Mouse (Mus musculus): ENCODE data around the gene C1s2.
"Not testable (repeated sequence)": the region's sequence is repeated elsewhere in the genome, so short reads cannot be mapped to it uniquely, and the experiment has no call there.

Gene C1s2

DNA sequence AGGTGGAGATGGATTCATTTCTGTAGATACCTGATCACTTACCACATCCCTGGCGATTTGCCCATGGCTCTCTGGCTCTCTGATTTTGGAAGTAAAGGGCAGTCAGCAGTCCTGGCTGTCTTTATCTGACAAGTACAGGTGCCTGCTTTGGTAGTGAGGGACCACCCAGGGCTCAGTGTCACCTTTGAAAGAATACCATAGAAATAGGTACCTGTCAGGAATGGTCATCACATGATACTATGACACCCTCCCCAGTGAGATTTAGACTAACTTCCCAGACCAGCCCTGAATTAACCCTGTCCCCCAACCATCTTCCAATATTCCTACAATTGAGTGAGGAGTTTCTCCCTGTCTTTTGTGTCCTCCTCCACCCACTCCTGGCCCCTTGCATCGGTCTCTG is at the start of gene C1s2:
C1s2 (minus strand) TSS at position 101 of the 400 bp plus-strand sequence.
- not testable (repeated sequence) for DNase-seq (ENCODE audit: low read depth, low spot score)

GRCm38 (mm10) chr6:124683591-124684417 is 47.9 kb upstream of the C1s2 start:
- DNase-seq (ENCODE audit: low read depth, low spot score): no peak

GRCm38 (mm10) chr6:124682291-124682690 is 46.4 kb upstream of the C1s2 start:
- not testable (repeated sequence) for DNase-seq (ENCODE audit: low read depth, low spot score)

- no peak for DNase-seq (ENCODE audit: low read depth, low spot score)
Measured at GRCm38 (mm10) chr6:124679486-124679885, 43.6 kb upstream of the C1s2 start.

GRCm38 (mm10) chr6:124678769-124679168 is 42.9 kb upstream of the C1s2 start:
- DNase-seq (ENCODE audit: low read depth, low spot score): no peak

DNA sequence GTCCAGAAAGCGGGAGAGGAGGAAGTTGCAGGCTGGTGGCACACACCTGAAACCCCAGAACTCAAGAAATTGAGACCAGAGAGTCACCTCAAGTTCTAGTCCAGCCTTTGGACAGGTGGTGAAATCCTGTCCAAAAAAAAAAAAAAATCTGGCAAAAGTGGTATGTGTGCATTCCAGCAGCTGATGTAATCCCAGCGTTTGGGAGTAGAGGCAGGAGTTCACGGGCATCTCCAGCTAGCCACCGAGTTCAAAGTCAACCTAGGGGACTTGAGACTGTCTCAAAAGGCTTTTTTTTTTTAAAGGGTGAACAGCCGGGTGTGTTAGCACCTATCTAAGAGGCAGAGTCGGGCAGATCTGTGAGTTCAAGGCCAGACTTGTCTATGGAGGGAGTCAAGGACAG is 40.3 kb upstream of the C1s2 start:
- DNase-seq (ENCODE audit: low read depth, low spot score): no peak

- no peak for DNase-seq (ENCODE audit: low read depth, low spot score)
Measured at GRCm38 (mm10) chr6:124674591-124674990, 38.7 kb upstream of the C1s2 start.

GRCm38 (mm10) chr6:124673619-124674018 is 37.7 kb upstream of the C1s2 start:
- DNase-seq (ENCODE audit: low read depth, low spot score): no peak

- DNase-seq (ENCODE audit: low read depth, low spot score): no peak
Measured at GRCm38 (mm10) chr6:124672100-124672499, 36.2 kb upstream of the C1s2 start.

DNA sequence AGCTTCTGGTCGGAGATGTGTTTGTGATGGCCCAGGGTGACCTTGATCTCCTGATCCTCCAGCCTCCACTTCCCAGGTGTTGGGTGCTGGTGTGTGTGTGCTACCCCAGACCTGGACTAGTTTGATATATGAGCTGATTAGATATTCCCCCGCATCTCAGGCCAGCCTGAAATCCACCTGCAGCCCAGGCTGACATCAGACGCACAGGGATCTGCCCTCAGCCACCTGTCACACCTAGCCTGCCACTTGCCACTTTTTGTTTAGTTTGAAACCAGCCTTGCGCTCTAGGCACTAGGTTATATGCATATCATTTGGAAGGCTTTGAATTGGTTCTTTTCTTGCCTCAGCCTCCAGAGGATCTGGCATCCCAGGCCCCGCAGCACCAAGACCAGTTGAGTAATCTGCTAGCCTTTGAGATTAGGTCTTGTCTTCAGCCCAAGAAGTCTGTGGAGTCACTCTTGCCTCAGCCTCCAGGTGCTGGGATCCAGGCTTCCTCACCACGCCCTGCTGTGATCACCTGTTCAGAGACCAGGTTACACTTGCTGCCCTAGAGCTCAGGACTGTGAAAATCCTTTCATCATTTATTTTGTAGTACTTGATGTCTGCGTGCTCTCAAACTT is 34.5 kb upstream of the C1s2 start:
- no peak for DNase-seq (ENCODE audit: low read depth, low spot score)

GRCm38 (mm10) chr6:124669234-124669859 is 33.5 kb upstream of the C1s2 start:
- DNase-seq (ENCODE audit: low read depth, low spot score): no peak

DNA sequence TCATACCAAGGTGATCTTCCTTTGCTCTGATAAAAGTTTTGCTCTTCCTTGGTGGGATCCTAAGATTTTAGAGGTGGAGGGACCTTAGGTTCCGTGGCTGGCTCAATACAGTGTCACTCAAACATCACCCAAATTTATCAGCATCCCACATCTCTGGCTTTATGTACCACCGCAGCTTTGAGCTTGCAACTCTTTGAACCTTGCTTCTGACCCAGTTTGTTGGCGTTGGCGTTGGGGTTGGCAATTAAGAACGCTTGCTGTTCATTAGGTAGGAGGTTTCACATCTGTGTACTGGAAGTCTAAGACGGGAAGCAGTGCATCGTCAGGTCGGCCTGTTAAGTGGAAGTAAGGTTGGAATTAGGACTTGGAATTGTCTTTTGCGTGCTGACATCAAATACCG is 29.1 kb upstream of the C1s2 start:
- DNase-seq (ENCODE audit: low read depth, low spot score): no peak

DNA sequence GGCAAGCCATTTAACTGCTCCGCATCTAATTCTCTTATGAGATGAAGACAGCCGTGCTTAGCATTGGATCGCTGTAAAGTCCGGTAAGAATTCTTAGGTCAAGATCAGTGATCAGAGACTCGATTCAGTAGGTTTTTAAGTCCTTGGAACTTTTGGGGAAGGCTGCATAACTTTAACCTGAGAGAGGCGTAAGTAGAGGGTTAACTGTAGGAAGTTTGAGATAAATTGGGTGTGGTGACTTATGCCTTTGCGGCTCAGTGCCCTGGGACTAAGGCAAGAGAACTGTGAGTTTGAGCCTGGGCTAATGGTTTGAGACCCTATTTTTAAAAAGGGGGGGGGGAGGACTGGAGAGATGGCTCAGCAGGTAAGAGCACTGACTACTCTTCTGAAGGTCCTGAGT is 28.4 kb upstream of the C1s2 start:
- DNase-seq (ENCODE audit: low read depth, low spot score): no peak

- DNase-seq (ENCODE audit: low read depth, low spot score): no peak
Measured at GRCm38 (mm10) chr6:124663424-124663795, 27.5 kb upstream of the C1s2 start.

DNA sequence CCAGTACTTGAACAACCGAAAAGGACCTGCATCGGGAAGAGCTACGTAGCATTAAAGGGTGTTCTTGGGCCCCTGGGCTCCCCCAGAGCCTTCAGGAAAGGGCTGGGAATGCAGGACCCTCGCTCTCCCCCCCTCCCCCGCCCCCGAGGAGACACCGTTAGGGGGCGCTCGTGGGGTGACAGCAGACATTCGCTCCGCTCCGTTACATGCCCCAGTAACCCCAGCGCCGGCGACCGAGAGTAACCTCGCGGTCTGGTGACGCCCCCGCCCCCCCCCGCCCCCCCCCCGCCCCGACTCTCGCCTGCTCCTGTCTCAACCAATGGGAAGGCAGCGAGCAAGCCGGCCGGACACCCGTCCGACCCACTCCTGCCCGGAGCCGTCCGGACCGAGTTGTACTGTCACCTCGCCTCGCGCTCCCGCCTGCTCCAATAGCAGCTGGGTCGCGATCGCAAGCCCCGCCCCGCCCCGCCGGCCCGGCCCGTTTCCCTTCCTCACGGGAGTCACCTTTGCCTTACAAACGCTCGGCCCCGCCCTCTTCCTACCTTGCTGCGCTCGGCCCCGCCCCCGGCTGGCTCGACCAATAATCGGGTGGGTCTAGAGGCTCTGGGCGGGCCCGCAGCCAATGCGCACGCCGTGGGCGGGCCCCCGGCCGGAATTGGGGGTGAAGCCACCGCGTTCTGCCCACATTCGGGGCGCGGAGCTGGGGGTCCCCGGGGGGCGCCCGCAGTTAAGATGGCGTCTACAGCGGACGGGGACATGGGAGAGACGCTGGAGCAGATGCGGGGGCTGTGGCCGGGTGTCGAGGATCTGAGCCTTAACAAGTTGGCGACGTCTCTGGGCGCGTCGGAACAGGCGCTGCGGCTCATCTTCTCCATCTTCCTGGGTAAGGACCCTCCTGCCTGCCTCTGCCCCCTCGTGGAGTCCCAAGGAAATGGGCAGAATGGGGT is 26.9 kb upstream of the C1s2 start, which contains the start of gene Lpcat3:
Lpcat3 (plus strand) TSS at position 551 of the 947 bp plus-strand sequence.
- DNase-seq (ENCODE audit: low read depth, low spot score): peak; percentile 94

- DNase-seq (ENCODE audit: low read depth, low spot score): no peak
Measured at GRCm38 (mm10) chr6:124661995-124662394, 26.1 kb upstream of the C1s2 start.

DNA sequence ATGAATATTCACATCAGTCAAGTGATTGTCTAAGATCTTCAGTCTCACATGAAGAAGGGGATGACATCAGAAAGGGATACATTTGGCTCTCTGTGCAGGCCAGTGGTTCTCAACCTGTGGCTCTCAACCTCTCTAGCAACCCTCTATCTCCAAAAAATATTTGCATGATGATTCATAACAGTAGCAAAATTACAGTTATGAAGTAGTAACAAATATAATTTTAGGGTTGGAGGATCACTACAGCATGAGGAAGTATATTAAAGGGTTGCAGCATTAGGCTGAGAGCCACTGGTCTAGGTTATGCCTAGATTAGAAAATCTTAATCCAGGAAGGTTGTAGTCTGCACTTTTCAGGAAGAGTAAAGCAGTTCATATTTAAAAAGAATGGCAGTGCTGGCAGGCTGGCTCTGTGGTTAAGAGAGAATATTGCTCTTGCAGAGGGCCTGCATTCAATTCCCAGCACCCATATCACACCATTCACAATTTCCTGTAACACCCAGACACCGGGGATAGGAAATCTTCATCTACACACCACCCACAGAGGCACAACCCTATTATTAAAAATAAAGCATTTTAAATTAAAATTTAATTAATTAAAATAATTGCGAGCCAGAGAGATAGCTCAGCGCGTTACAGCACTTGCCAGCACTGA is 25.4 kb upstream of the C1s2 start:
- DNase-seq (ENCODE audit: low read depth, low spot score): no peak

- no peak for DNase-seq (ENCODE audit: low read depth, low spot score)
Measured at GRCm38 (mm10) chr6:124658067-124658466, 22.2 kb upstream of the C1s2 start.

GRCm38 (mm10) chr6:124655893-124656292 is 20.0 kb upstream of the C1s2 start:
- no peak for DNase-seq (ENCODE audit: low read depth, low spot score)

- DNase-seq (ENCODE audit: low read depth, low spot score): no peak
Measured at GRCm38 (mm10) chr6:124646394-124646793, 10.5 kb upstream of the C1s2 start.

DNA sequence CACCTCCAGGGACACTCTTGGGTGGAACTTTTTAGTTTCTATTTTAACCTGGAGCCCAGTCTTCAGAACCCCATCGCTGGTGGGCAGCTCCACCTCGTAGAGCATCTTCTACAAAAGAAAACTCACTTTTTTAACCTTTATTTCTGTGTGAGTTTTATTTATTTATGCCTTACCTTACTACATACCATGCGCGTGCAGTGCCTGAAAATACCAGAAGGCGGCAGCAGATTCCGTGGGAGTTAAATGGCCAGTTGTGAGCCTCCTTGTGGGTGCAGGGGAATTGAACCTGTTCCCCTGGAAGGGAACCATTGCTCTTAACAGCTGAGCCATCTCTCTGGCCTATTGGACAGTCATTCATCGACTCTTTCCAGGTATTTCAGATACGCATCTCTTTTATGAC is 5.1 kb upstream of the C1s2 start:
- peak; percentile 40 for DNase-seq (ENCODE audit: low read depth, low spot score)
